Mouse (Mus musculus) activated CD4-positive, CD25-positive, alpha-beta regulatory T cell (primary cell): Measurements from ENCODE around the gene Pnck. TPM values are rescaled to one million over a fixed set of nuclear protein-coding genes. Genes with fewer than 3 reads are reported as not detected.

Experiments
- polyA plus RNA-seq, 2 experiments: library from polyadenylated mRNA; unstranded; fragments of 100-300 nt; shearing (Covaris generic); gene quantifications; one replicate each; pipeline ENCODE4 v1.2.1; 2017

The Pnck gene
- polyA plus RNA-seq, result 1 to 10 TPM; 1.2 to 3.8 TPM

DNA sequence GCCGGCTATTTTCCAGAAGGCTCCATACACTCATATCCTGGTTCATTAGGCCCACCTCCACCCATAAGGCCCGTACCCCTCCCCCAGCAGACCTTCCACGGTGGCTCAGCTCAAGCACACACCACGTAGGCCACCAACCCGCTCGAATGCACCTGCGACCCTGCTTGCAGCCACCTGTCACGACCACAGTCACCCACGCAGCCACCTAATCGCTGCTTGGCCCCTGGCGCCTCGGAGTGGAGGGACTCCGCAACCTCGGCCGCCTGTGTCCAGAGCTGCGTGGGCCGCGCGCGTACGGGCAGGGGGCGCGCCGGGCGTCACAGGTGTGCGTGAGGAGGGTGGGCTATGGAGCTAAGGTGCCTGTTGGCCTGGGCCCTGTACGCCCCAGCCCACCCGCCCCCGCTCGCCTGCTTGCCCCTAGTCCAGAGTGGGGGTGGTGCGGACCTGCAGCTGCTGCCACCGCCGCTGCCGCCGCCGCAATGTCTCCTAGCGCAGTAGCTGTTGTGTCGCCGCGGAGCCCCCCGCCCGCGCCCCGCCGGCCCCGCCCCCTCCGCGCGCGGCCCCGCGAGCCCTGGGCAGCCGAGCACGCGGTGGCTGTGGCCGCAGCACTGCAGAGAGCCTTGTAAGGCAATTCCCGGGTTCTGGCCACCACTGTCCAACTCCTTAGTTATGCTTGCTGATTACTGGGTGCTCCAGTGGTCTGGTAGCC lies at the start of gene Pnck:
TSS of gene Pnck (minus strand) at position 543 of the 709 bp plus-strand sequence.

DNA sequence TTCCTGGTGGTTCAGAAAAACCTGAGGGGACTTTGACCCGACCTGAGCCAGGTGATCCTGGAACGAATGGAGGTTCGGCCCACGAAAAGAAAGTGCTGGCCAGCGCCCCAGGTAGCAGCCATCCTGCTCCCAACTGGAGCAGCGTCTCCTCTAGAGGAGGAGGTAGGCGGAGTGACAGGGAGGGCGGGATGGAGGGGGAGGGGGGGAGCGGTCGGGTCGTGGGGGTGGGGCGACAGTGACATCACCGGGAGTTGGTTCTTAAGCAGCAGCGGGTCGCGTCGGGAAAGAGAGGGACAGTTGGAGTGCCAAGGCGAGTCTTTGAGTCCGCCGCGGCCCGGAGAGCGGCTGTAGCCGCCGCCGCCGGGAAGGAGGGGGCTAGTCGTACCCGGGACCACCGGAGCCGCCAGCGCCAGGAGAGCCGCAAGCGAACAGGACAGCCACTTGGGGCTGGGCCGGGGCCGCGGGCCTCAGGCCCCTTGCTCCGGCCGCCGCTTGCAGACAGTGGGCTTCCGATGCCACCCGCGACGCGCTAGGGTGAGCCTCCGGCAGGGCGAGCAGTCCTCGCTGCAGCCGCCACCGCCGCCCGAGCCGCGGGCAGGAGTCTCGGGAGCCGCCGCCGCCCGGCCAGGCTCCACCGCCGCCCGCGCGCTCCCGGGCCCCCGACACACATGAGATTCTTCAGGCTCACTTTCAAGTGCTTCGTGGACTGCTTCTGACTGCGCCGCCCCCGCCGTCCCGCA lies 13.1 kb upstream of the Pnck start, which contains the start of gene Slc6a8:
TSS of gene Slc6a8 (plus strand) at position 272 of the 740 bp plus-strand sequence.

DNA sequence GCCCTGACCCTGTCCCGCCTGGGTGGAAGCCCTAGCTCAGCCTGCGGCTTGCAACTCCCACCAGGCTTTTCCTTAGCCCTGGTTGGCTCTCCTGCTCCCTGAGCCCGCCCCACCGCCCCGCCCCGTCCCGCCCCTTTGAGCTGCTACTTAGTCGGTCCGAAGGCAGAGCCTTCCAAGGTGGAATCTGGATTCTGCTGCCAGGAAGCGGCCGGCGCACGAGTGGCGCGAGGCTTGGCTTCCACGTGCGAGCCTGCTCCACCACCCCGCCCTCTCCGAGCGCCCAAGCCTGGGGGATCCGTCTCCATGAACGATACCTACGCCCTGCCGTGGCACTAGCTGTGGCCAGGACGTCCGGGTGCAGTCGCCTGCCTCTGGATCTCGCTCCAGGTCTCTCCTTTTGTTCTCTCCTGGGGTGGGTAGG lies 20.7 kb downstream of the Pnck start, which contains the start of gene Dusp9:
TSS of gene Dusp9 (plus strand) at position 165 of the 421 bp plus-strand sequence.

Other genes with a start within 250 kb of the Pnck start
- gene Zfp92, start 249.0 kb downstream of the Pnck start, polyA plus RNA-seq, result under 1 TPM in 1 of 2 experiments, not detected in 1; 0.25 TPM
- gene Trex2, start 224.8 kb downstream of the Pnck start, polyA plus RNA-seq, result not detected
- 10 to 100 TPM; 23.0 to 36.2 TPM for gene Haus7, start 201.1 kb downstream of the Pnck start, polyA plus RNA-seq
- under 1 TPM in 1 of 2 experiments, not detected in 1; 0.06 TPM for gene Bgn, start 176.5 kb downstream of the Pnck start, polyA plus RNA-seq
- not detected for gene Atp2b3, start 157.0 kb downstream of the Pnck start, polyA plus RNA-seq
- 1 to 10 TPM in 1 of 2 experiments, under 1 TPM in 1; 0.25 to 1.1 TPM for gene Dusp9, start 20.7 kb downstream of the Pnck start, polyA plus RNA-seq
- gene Slc6a8, start 13.0 kb upstream of the Pnck start, polyA plus RNA-seq, result under 1 TPM; 0.18 to 0.76 TPM
- 100 to 1,000 TPM; 306 to 323 TPM for gene Bcap31, start 56.1 kb upstream of the Pnck start, polyA plus RNA-seq
- 10 to 100 TPM; 35.5 to 44.6 TPM for gene Abcd1, start 56.5 kb upstream of the Pnck start, polyA plus RNA-seq
- under 1 TPM in 1 of 2 experiments, not detected in 1; 0.06 TPM for gene Plxnb3, start 97.0 kb upstream of the Pnck start, polyA plus RNA-seq
- 1 to 10 TPM in 1 of 2 experiments, under 1 TPM in 1; 0.48 to 1.1 TPM for gene Srpk3, start 114.3 kb upstream of the Pnck start, polyA plus RNA-seq
- 100 to 1,000 TPM; 200 to 231 TPM for gene Idh3g, start 126.8 kb upstream of the Pnck start, polyA plus RNA-seq
- gene Ssr4, start 126.9 kb upstream of the Pnck start, polyA plus RNA-seq, result 100 to 1,000 TPM; 210 to 242 TPM
- under 1 TPM; 0.12 to 0.60 TPM for gene Pdzd4, start 164.9 kb upstream of the Pnck start, polyA plus RNA-seq
- gene Avpr2, start 232.0 kb upstream of the Pnck start, polyA plus RNA-seq, result 1 to 10 TPM; 2.7 to 3.1 TPM
- 10 to 100 TPM; 10.1 to 16.6 TPM for gene L1cam, start 236.0 kb upstream of the Pnck start, polyA plus RNA-seq